Mouse (Mus musculus) olfactory bulb, adult 2 months (tissue): ENCODE results near the gene Slc7a7.

Experiments used
- CTCF ChIP-seq: fragments of 200-500 bp; IDR thresholded peaks from 2 replicates; pipeline ENCODE4 v1.5.1; 2012; ENCODE audit warnings: low read depth, mild to moderate bottlenecking, low read length, moderate library complexity; ENCODE audit not compliant: insufficient read depth
- POLR2A ChIP-seq: fragments of 200-500 bp; IDR thresholded peaks from 2 replicates; pipeline ENCODE4 v1.6.1; 2012; ENCODE audit warnings: mild to moderate bottlenecking, low read depth, low read length, moderate library complexity; ENCODE audit not compliant: insufficient read depth

DNA sequence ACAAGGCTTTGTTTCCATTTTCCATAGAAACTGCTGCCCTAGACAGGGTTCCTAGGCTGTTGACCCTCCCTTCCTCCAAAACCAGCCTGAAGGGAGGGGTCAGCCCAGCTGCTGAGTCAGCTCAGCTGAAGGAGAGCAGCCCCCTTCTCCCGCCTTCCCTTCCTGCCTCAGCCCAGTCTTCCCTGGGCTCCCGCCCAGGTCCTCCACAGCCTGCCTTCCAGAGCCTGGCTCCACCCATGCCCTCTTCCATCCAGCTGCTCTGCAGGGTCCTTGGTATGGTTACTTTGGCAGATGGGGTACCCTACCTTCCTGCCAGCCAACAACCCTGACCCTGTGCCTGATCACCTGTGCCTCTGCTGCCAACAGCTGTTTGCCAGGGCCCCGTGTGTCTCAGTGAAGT is 25.6 kb upstream of the Slc7a7 start:
- TF ChIP-seq CTCF, result no peak
- no peak for TF ChIP-seq POLR2A
